Mouse (Mus musculus): ENCODE measurements around the gene Hoxd10. TPM values are rescaled to one million over a fixed set of nuclear protein-coding genes. Genes with fewer than 3 reads are reported as not detected.

Gene Hoxd10
- not detected for polyA plus RNA-seq (2017; shearing (Covaris generic))

DNA sequence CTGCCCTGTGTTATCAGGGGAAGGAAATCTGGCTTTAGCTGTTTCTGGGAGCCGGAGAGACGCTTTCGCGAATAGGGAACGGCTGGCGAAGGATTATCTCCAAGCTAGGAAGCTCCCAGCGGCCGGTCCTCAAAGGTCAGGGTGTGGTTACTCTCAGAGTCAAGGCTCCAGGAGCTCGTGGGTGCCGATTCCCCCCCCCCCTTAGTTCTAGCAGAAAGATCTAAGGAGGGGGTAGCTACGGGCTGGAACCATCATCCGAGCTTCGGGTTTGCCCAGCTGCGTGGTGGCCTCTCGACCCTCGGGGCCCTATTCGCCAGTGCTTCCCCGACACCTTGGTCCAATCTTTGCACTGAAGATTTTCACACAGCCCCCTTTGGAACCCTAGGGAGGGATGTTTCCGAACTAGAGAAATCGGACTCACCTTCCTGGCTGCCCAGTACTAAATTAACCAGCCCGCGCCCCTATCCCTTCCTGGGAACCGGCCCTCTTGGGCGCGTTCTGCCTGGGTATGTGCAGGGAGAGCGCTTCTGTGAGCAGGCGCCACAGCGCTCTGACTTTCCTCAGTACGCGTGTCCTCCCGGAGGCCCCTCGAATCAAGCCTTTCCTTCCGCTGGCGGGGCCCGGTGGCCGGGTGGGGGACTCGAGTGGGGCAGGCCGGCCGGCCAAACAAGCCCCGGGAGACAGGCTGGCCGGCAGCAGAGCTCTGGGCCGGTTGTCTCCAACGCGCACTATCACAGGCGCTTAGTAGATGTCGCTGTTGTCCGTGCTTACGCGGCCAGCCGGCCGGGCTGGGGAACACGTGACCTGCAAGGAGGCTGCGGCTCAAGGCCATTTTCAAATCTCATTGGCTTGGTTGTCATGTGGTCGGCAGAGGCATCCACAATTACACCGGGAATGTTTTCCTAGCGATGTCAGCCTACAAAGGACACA lies at the start of gene Hoxd10:
Gene Hoxd10, plus strand, starts transcription at position 903 of the 930 bp plus-strand sequence.

GRCm38 (mm10) chr2:74659507-74660005 lies 32.2 kb upstream of the Hoxd10 start, which contains the start of gene Evx2:
Gene Evx2, minus strand, starts transcription at chr2:74659557.

DNA sequence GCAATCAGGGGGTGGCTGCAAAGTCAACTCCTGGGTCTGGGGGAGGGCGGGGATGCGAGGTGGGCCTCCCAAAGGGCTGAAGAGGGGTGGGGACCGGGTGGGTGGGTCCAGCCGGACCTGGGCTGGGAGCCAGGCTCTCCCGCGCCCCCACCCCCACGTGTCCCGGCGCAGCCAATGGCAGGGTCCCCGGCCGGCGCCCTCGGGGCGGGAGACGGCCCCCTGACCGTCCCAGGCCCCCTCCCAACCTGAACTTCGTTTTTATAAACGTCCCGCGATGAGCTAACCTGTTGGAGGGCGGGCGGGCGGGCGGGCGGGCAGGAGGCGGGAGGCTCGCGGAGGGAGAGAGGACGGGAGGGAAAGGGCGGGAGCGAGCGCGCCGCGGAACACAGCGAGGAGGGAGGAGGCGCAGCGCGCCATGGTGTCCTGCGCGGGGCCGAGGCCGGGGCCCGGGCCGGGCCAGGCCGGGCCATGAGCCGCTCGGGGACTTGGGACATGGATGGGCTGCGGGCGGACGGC lies 23.8 kb upstream of the Hoxd10 start, which contains the start of gene Hoxd13:
Gene Hoxd13, plus strand, starts transcription at position 469 of the 516 bp plus-strand sequence.

GRCm38 (mm10) chr2:74674881-74675665 lies 16.7 kb upstream of the Hoxd10 start, which contains the start of gene Hoxd12:
Gene Hoxd12, plus strand, starts transcription at chr2:74675013.

GRCm38 (mm10) chr2:74678891-74679595 lies 12.7 kb upstream of the Hoxd10 start, which contains the start of gene Hoxd11:
Gene Hoxd11, plus strand, starts transcription at chr2:74679557.

GRCm38 (mm10) chr2:74697567-74698121 lies 5.9 kb downstream of the Hoxd10 start, which contains the start of gene Hoxd9:
Gene Hoxd9, plus strand, starts transcription at chr2:74697727.

GRCm38 (mm10) chr2:74704393-74704998 lies 12.8 kb downstream of the Hoxd10 start, which contains the start of gene Hoxd8:
Gene Hoxd8, plus strand, starts transcription at chr2:74704615.

DNA sequence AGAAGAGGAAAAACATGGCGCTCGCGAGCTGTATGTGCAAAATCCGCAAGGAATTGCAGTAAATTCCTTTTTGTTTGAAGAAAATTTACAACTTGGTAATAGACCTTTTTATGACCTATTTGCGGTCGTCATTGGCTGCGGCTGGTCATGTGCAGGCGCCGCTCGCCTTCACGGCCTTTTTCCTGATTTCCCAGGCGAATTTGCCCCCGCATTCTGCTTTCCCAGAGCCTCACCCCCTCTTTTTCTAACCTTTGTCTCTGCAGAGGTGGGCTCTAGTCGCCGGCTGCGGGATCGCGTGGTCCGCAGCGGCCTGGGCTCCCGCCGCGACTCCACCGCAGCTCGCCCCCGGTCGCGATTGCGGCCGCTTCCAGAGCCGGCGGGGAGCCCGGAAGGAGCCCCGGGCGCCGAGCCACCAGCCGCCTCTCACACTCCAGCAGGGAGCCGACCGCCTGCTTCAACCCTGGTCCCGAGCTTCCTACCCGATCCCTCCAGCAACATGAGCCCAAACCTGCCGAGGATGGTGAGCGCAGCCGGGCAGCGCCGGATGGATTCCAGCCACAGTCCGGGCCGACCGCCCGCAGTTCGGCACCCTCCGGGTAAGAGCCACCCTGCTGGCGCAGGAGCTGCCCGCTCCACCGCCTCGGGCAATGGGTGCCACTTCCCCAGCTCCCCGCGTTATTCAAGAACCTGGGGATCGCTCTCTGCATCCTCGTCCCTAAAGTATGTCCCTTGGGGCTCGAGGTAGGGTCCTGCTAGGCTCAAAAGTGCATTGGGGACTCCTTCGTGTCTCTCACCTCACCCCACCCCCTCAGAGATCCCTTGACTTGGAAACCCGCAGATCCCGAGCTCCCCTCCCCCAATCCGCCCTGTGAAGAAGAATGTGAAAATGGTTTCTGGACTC lies 20.2 kb downstream of the Hoxd10 start, which contains the start of the genes Hoxd3 and Hoxd4:
Gene Hoxd3, plus strand, starts transcription at position 207 of the 901 bp plus-strand sequence.
Gene Hoxd4, plus strand, starts transcription at position 209 of the 901 bp plus-strand sequence.

DNA sequence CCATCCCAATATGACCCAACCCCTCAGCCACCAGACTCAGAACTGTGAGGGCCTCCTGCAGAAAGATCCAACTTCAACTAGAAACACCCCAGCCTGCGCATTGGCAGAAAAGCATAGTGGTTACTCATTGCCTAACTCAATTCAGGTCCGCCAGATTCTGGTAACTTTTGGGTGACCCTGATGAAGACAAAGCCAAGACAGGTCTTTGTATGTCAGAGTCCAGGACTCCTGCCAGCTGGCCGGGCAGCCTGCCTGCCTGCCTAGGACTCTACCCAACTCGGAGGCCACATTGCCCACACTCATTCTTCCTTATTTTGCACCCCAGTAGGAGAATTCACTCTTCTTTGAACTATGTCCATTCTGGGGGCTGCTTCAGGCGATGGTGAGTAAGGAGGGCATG lies 34.8 kb downstream of the Hoxd10 start, which contains the start of gene Gm28230:
Gene Gm28230, plus strand, starts transcription at position 178 of the 400 bp plus-strand sequence.

Other genes with a start within 250 kb of the Hoxd10 start
- gene Lnpk, start 112.5 kb upstream of the Hoxd10 start, polyA plus RNA-seq (2017; shearing (Covaris generic)) = 24.1 TPM
- not detected for gene Evx2, start 32.4 kb upstream of the Hoxd10 start, polyA plus RNA-seq (2017; shearing (Covaris generic))
- not detected for gene Hoxd13, start 23.6 kb upstream of the Hoxd10 start, polyA plus RNA-seq (2017; shearing (Covaris generic))
- gene Hoxd12, start 16.9 kb upstream of the Hoxd10 start, polyA plus RNA-seq (2017; shearing (Covaris generic)) = not detected
- not detected for gene Hoxd11, start 12.4 kb upstream of the Hoxd10 start, polyA plus RNA-seq (2017; shearing (Covaris generic))
- gene Hoxd9, start 5.8 kb downstream of the Hoxd10 start, polyA plus RNA-seq (2017; shearing (Covaris generic)) = not detected
- gene Hoxd8, start 12.7 kb downstream of the Hoxd10 start, polyA plus RNA-seq (2017; shearing (Covaris generic)) = 0.22 TPM
- gene Hoxd3, start 20.0 kb downstream of the Hoxd10 start, polyA plus RNA-seq (2017; shearing (Covaris generic)) = not detected
- gene Hoxd4, start 20.0 kb downstream of the Hoxd10 start, polyA plus RNA-seq (2017; shearing (Covaris generic)) = 0.27 TPM
- not detected for gene Gm28230, start 34.8 kb downstream of the Hoxd10 start, polyA plus RNA-seq (2017; shearing (Covaris generic))
- gene Hoxd1, start 71.1 kb downstream of the Hoxd10 start, polyA plus RNA-seq (2017; shearing (Covaris generic)) = 0.34 TPM
- 29.4 TPM for gene Mtx2, start 133.9 kb downstream of the Hoxd10 start, polyA plus RNA-seq (2017; shearing (Covaris generic))